Mouse (Mus musculus) lung, postnatal 0 days (tissue): Measurements from ENCODE around the gene Ctss.

ENCODE experiments used
- CTCF ChIP-seq: IDR thresholded peaks from 2 replicates; pipeline ENCODE4 v1.5.1; 2016; ENCODE audit warnings: antibody characterized with exemption, mild to moderate bottlenecking
- EP300 ChIP-seq: IDR thresholded peaks from 2 replicates; pipeline ENCODE4 v1.6.1; 2016; ENCODE audit warnings: antibody characterized with exemption, mild to moderate bottlenecking, control low read depth

GRCm38 (mm10) chr3:95538936-95539335 lies 12.3 kb downstream of the Ctss start:
- TF ChIP-seq CTCF (no peak), EP300 (no peak)
